Mouse (Mus musculus): ENCODE results near the gene Ccdc157.

GRCm38 (mm10) chr11:4142352-4142751 lies 17.7 kb downstream of the Ccdc157 start:
- TF ChIP-seq CTCF (IDR thresholded peaks at IDR 0.05; ENCODE audit: low read depth), result no peak
- TF ChIP-seq EP300 (IDR thresholded peaks at IDR 0.05; ENCODE audit: low read depth), result no peak
